Mouse (Mus musculus) forelimb bud, embryonic 11.5 days (tissue): ENCODE data around the gene D930020B18Rik.
A peak's percentile ranks its signal among the peaks of the same experiment; 100 is the strongest.

ENCODE experiments used
- DNase-seq: peaks from one replicate; pipeline ENCODE4 v3.0.0-alpha.2; 2012; ENCODE audit warnings: low read depth, low spot score

Gene D930020B18Rik

DNA sequence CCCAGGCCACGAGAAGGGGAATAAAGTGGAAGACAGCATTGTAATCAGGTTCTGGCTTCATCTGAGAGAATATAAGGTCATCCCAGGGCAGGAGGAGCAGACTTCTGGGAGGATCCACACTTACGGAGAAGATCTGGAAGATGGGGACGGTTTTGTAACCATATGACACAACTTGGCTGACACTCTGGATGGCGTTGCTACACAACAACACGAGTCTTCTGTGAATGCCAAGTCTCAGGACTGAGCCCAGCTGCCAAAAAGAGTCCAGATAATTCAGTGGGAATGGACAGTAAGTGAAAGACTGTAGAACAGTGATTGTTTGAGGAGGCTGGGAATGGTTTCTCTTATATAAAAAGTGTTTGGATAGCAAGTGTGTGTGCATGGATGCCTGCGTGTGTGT lies 62.2 kb downstream of the D930020B18Rik start:
- DNase-seq: no peak

DNA sequence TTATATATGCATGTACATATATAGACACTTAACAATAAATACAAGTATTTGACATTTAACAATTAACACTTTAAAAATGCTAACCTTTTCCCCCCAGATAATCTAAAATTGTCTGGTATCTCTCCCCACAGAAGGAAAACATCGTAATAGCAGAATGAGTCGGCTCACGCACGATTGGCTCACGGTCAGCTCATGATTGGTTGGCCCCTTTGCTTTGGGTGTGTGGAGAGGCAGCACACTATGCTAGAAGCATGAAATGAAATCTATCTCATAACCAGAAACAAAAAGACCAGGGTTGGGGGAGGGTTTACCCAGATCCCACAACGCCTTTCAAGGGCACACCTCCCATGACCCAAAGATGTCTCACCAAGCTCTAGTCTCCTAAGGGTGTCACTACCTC lies 63.5 kb downstream of the D930020B18Rik start:
- DNase-seq: no peak

- no peak for DNase-seq
Measured at GRCm38 (mm10) chr10:121705399-121706163, 64.2 kb downstream of the D930020B18Rik start.

DNA sequence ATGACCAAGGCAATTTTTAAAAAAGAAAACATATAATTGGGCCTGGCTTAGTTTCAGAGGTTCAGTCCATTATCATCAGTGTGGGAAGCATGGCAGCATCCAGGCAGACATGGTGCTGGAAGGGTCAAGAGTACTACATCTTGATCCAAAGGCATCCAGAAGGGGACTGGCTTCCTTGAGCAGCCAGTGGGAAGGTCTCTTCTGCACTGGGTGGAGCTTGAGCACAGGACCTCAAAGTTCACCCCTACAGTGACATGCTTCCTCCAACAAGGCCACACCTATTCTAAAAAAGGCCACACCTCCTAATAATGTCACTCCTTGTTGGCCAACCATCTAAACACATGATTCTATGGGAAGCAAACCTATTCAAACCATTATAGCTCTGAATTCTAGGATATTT lies 75.5 kb downstream of the D930020B18Rik start:
- DNase-seq: no peak

DNA sequence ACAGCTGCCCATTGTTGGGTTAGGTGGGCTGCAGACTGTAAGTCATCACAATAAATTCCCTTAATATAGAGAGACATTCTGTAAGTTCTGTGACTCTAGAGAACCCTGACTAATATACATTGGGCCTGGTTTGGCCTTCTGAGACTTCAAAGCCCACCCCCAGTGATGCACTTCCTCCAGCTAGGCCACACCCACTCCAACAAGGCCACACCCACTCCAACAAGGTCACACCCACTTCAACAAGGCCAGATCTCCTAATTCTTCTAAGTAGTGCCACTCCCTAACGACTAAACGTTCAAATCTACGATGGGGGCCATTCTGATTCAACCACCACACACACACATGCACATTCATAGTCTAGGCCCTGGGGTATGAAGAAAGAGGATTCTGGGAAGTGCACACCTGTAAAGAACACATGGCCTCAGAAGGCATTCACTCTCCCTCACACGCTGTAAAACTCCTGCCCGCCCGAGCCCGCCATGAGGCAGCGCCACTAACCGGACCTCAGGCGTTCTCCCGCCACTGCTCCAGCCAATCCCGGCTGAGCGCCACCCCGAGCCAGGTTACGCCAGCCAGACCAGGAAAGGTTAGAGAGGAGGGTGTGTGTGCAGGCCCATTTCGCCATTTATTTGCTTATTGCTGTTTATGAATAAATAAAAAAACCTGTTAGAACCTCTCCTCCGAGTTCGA lies 77.7 kb downstream of the D930020B18Rik start:
- no peak for DNase-seq

GRCm38 (mm10) chr10:121720701-121721100 lies 79.3 kb downstream of the D930020B18Rik start:
- no peak for DNase-seq

GRCm38 (mm10) chr10:121726505-121726904 lies 85.1 kb downstream of the D930020B18Rik start:
- no peak for DNase-seq

- DNase-seq: no peak
Measured at GRCm38 (mm10) chr10:121727151-121727550, 85.8 kb downstream of the D930020B18Rik start.

GRCm38 (mm10) chr10:121728226-121728625 lies 86.8 kb downstream of the D930020B18Rik start:
- no peak for DNase-seq

DNA sequence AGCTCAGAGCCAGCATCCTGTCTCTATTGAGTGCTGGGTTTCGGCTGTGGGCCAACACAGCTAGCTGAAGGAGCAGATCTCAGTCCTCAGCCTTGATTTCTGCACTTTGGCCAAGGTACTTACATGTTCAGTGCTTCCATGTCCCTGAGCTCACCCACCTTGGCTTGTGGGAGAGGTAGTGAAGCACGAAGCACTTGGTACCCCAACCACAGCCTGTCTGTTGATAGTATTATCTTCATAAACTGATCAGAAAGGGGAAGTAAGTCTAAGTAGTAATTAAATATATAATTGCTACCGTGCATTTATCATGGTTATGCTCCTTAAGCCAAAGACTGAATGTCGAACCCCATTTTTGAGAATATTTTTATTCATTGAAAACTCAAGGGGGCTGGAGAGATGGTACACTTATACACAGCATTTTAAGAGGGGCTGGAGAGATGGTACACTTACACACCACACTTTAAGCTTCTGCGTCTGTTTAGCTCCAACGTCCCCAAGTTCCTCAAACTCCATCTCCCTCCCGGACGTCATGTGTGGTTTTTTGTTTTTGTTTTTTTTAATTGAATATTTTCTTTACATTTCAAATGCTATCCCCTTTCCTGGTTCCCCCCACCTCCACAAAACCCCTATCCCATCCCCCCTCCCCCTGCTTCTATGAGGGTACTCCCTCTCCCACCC lies 89.8 kb downstream of the D930020B18Rik start:
- no peak for DNase-seq

GRCm38 (mm10) chr10:121732542-121732941 lies 91.2 kb downstream of the D930020B18Rik start:
- no peak for DNase-seq

DNA sequence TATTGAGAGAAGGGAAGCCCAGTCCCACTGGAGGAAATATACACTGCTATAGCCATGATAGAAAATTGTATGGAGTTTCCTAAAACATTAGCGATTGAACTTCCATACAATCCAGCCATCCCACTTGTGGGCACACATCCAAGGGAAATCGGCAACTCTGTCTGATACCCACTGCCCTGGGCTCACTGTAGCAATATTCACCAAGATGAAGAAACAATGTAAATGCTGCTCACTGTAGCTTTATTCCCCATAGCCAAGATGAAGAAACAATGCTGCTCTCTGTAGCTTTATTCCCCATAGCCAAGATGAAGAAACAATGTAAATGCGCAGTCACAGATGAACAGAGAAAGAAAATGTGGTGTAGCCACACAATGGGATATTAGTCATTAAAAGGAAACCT lies 95.9 kb downstream of the D930020B18Rik start:
- no peak for DNase-seq

DNA sequence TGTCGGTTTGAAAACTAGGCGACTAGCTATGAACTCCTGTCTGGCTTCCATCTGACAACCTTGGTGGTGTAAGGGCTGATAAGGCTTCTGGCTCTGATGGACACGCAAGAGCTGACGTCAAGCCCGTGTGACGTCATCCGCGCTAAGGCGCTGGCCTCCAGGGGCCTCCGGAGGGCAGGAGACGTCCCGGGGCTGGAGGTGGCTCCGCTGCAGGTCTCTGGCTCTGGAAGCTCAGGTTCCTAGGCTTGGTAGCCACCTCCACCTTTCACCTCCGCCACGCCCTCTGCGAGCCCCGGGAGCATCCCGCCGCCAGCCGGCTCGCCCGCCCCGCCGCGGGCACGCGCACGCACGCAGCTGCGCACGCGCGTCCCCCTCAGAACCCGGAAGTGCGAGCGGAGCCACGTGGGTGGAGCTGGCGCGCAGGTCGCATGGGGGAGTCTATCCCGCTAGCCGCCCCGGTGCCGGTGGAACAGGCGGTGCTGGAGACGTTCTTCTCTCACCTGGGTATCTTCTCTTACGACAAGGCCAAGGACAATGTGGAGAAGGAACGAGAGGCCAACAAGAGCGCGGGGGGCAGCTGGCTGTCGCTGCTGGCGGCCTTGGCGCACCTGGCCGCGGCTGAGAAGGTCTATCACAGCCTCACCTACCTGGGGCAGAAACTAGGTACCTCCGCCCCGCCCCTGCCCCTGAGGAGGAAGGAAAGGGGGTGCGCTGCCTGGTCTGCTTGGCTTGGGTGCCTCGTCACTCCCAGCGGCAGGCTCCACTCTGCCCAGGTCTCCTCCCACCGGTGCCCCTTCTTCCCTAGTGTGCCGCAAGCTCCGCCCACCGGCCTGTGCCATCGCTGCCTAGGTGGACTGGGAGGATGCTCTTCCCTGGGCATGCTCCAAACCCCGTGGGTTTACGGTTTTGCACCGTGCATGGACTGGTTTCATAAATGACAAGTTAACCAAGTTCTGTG lies 98.4 kb downstream of the D930020B18Rik start, which contains the start of gene BC048403:
BC048403 (plus strand) TSS at position 390 of the 958 bp plus-strand sequence.
- peak; percentile 85 for DNase-seq

GRCm38 (mm10) chr10:121742336-121742735 lies 100.9 kb downstream of the D930020B18Rik start:
- DNase-seq: peak; percentile 10
